Mouse (Mus musculus) cerebellum, adult 2 months (tissue): ENCODE results near the gene Man2a1. TPM values are rescaled to one million over a fixed set of nuclear protein-coding genes. Genes with fewer than 3 reads are reported as not detected.

ENCODE experiments used
- DNase-seq, 2 experiments: peaks; one replicate each; pipeline ENCODE4 v3.0.0; 2021
- H3K27ac ChIP-seq: fragments of 200-500 bp; 2 replicates; pipeline ENCODE4 v1.5.1; 2012; ENCODE audit warnings: low read length, control low read depth, inconsistent platforms; ENCODE audit not compliant: insufficient read depth
- H3K27me3 ChIP-seq: fragments of 200-500 bp; 2 replicates; pipeline ENCODE4 v1.6.1; 2012; ENCODE audit warnings: inconsistent platforms, mild to moderate bottlenecking, low read length, moderate library complexity; ENCODE audit not compliant: control insufficient read depth, insufficient read depth
- H3K4me1 ChIP-seq: fragments of 200-500 bp; 2 replicates; pipeline ENCODE4 v1.6.1; 2011; ENCODE audit warnings: low read length; ENCODE audit not compliant: control insufficient read depth, insufficient read depth
- H3K4me3 ChIP-seq: fragments of 200-500 bp; replicated peaks from 2 replicates; pipeline ENCODE3; 2011; ENCODE audit warnings: mild to moderate bottlenecking, low read depth, low read length, control low read depth; ENCODE audit not compliant: insufficient read depth
- CTCF ChIP-seq: fragments of 200-500 bp; IDR thresholded peaks from 2 replicates; pipeline ENCODE4 v1.5.1; 2011; ENCODE audit warnings: low read depth, mild to moderate bottlenecking, control low read depth, low read length, moderate library complexity, borderline replicate concordance; ENCODE audit not compliant: insufficient read depth
- POLR2A ChIP-seq: fragments of 200-500 bp; IDR thresholded peaks from 2 replicates; pipeline ENCODE4 v1.6.1; 2011; ENCODE audit warnings: low read length, control low read depth, borderline replicate concordance; ENCODE audit not compliant: insufficient read depth
- WGBS: fragments of 180-500 bp; shearing (Covaris S2); methylation state at CpG from one replicate; pipeline ENCODE4 v1.1.7; 2018; 5-methylcytosine and 5-hydroxymethylcytosine counted together
- polyA plus RNA-seq: library from polyadenylated mRNA; depleted of rRNA; stranded (reverse); fragments of >200 nt; gene quantifications from 2 replicates; pipeline ENCODE4 v1.2.3, GENCODE M21; 2012

The Man2a1 gene
- polyA plus RNA-seq, 1 experiment = 5.7 TPM

DNA sequence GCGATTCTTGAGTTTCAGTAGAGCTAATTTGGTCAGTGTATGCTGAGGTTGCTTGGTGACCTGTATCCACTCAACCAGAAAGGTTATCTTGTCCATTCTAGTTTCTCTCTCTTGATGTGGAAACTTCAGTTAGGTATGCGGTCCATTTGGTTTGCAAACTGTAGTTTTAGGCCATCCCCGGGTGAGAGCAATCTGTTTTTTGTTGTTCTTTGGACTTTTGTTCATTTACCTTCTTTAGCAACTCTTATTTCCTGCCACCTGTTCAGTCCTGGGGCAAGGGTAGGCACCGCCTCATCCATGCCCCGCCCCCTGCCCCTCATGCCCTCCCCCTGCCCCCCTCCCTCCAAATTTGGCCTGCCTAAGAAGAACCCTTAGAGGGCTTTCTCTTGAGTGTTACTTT lies 3.6 kb downstream of the Man2a1 start:
- 81% methylated on average over 5 of the region's 5 CpGs for WGBS
- no peak for DNase-seq
- TF ChIP-seq POLR2A = no peak
- TF ChIP-seq CTCF = no peak
- H3K27ac ChIP-seq = no peak overlapping the region
- H3K4me3 ChIP-seq = no peak overlapping the region
- no peaks in the 10 kb centered on the region for H3K4me1 ChIP-seq
- H3K27me3 ChIP-seq = no peaks in the 10 kb centered on the region

DNA sequence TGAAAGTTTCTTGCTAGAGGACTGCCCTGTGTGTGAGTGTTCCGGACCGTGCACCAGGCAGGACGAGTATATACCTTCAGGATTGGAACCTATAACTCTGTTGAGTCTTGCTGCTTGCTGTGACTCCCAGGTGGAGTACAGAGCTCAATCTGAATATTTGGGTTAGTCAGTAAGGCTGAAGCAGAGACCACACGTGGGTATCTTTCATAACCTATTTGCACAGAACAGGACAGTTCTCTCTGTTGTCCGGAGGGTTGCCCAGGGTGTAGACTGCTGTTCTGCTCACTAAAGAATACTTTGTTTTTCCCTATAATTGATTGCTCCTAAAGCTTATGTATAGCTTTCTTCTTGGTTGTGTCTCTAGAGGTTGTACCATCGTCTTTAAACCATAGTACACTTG lies 7.7 kb downstream of the Man2a1 start:
- no peak for DNase-seq
- 88% methylated on average over 6 of the region's 6 CpGs for WGBS
- no peaks in the 10 kb centered on the region for H3K27me3 ChIP-seq
- TF ChIP-seq CTCF = no peak
- no peak for TF ChIP-seq POLR2A
- no peak overlapping the region for H3K4me3 ChIP-seq
- no peak overlapping the region for H3K27ac ChIP-seq
- no peaks in the 10 kb centered on the region for H3K4me1 ChIP-seq

DNA sequence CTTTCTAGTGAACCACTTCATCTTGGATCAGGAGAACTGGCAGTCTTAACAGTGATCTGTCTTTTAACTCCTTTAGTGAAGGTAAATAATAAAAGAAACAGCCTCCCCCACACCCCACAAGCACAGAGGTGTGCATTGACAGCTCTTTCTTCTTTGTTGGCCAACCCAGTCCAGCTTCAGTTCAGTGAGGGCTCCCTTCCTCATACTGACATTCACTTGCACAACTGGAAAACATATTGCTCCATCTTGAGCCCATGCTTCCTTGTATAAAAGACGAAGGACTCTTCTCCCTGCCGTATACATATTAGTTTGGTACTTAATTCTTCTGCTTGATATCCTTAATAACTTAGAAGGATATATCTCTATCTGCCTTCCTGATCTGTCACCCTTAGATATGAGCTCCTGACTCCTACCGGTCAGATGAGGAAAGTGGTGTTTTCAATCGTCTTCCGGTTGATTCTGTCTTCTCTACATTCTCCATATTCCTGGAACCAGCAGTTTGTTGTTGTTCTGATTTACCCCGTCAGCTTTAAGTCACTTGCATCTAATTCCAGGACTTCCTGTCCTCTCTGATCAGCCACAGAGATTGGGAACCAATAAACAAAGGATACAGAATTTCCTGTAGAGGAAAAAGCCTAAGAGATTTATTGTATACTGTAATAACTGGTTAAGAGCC lies 8.5 kb downstream of the Man2a1 start:
- Histone ChIP-seq H3K27me3 (no peaks in the 10 kb centered on the region), H3K27ac (no peak overlapping the region), H3K4me1 (no peaks in the 10 kb centered on the region), H3K4me3 (no peak overlapping the region)
- DNase-seq = no peak
- TF ChIP-seq CTCF = no peak
- no peak for TF ChIP-seq POLR2A
- WGBS = 85% methylated on average over 6 of the region's 6 CpGs

DNA sequence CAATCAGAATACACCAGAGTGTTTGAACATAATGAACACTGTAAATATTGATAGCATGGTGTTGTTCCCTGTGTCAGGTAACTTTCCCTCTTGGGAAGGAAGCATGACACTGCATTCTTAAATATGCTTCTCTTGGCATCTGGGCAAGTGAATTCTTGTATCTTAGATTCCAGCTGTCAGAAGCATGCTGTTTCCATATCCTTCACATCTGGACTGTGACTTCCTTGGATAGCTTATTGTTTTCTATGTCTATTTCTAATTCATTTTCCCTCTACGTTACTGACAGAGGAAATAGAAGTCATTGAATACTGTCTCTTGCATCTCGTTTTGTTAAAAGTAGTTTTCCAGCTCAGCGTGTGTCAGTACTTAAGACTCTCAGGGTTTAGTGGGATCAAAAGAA lies 9.2 kb downstream of the Man2a1 start:
- TF ChIP-seq CTCF = no peak
- no peak for TF ChIP-seq POLR2A
- Histone ChIP-seq H3K4me1 (no peaks in the 10 kb centered on the region), H3K27ac (no peak overlapping the region), H3K4me3 (no peak overlapping the region), H3K27me3 (no peaks in the 10 kb centered on the region)
- DNase-seq = no peak
- 71% methylated on average over 3 of the region's 3 CpGs for WGBS

DNA sequence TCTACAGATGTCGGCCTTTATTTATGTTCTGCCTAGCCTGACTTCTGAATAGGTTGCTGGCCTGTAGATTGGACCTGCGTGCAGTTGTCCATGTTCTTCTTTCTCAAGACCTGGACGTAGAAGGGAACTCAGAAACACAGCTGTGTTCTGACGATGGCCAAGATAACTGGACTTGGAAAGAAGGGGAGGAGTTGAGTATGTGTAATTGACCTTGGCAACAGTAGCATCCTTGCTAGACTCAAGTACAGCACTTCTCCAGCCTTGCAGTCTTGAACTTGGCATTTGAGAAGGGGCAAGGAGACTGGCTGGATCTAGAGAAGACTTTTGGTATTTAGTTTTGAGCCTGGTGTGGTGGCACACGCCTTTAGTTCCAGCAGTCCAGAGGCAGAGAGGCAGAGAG lies 10.9 kb downstream of the Man2a1 start:
- Histone ChIP-seq H3K27me3 (no peaks in the 10 kb centered on the region), H3K4me3 (no peak overlapping the region), H3K27ac (no peak overlapping the region), H3K4me1 (no peaks in the 10 kb centered on the region)
- no peak for DNase-seq
- no peak for TF ChIP-seq POLR2A
- TF ChIP-seq CTCF = no peak
- 75% methylated on average over 5 of the region's 5 CpGs for WGBS

DNA sequence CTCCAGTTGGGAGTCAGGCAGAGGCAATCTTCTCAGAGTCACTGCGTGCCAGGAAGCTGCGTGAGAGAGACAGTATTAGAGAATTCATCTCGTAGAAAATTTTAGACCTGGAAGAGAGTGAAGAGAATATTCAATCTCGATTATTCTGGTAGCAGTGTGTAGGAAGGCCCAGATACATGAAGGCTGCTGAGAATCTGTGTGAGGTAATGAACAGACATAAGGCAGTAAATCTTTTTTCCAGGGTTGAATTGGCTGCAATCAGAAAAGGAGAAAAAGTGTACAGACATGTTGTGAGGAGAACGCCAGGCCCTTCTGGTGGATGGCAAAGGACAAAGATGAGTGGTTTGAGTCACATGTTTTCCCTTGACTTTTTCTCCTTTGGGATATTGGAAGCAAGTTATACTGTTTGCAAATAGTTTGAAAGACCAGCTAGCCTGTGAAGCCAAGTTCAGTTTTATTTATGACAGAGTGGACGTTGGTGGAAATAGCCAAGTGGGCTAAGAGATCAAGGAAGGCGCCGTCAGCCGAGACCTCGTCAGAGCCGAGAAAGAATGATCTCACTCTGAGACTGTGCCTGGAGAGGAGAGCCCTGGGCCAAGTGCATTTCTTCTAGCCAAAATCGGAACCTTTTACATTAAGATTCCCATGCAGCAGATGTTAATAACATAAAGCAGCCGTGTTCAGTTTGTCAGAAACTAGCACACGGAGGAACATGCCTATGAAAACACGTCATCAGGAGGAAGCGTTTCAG lies 11.8 kb downstream of the Man2a1 start:
- TF ChIP-seq CTCF (no peak), POLR2A (no peak)
- Histone ChIP-seq H3K27ac (no peak overlapping the region), H3K4me3 (no peak overlapping the region), H3K4me1 (no peaks in the 10 kb centered on the region), H3K27me3 (no peaks in the 10 kb centered on the region)
- DNase-seq = no peak
- 77% methylated on average over 16 of the region's 16 CpGs for WGBS

DNA sequence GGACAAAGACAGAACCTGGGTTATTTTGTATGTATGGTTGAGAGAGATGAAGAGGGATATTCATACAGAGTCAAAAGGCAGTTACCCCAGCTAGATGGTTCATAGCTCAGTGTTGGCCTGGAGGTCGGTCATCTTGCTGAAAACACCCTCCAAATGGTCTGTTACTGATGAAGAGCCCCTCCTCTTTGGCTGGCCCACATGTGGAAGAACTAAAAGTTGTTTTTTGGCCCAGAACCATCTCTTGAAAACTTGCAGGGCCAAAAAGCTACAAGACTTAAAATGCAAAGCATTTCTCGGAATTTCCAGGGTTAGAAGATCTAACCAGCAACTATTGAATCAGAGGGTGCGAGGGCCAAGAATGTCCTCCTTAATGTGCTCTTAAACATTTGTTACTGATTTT lies 12.4 kb downstream of the Man2a1 start:
- Histone ChIP-seq H3K27me3 (no peaks in the 10 kb centered on the region), H3K4me1 (no peaks in the 10 kb centered on the region), H3K27ac (no peak overlapping the region), H3K4me3 (no peak overlapping the region)
- TF ChIP-seq CTCF = no peak
- TF ChIP-seq POLR2A = no peak
- no peak for DNase-seq
- 92% methylated on average over 3 of the region's 3 CpGs for WGBS

DNA sequence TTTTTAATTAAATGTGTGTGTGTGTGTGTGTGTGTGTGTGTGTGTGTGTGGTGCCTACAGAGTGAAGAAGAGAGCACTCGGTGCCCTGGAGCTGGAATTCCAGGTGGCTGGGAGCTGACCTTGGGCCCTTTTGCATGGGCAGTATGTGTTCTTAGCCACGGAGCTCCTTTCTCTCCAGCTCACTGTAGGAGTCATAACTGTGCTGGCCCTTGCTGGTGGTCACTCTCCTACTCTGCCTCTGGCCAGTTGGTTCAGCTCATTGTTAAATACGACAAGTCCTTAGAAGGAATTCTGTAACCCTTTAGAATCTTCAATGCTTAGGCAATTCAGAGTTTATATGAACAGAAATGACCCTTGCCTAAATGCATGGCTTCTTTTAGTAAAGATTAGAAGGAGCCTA lies 12.8 kb downstream of the Man2a1 start:
- WGBS = 69% methylated on average over 3 of the region's 3 CpGs
- no peak for DNase-seq
- H3K4me3 ChIP-seq = no peak overlapping the region

More for the DNA sequence above, 12.8 kb downstream of the Man2a1 start:
- TF ChIP-seq POLR2A (no peak), CTCF (no peak)
- H3K27me3 ChIP-seq = no peaks in the 10 kb centered on the region
- H3K4me1 ChIP-seq = no peaks in the 10 kb centered on the region
- no peak overlapping the region for H3K27ac ChIP-seq
